Mouse (Mus musculus): ENCODE measurements around the gene Fam163a. TPM values are rescaled to one million over a fixed set of nuclear protein-coding genes. Genes with fewer than 3 reads are reported as not detected.

Fam163a gene
- total and polyA plus RNA-seq, 3 experiments: not detected

DNA sequence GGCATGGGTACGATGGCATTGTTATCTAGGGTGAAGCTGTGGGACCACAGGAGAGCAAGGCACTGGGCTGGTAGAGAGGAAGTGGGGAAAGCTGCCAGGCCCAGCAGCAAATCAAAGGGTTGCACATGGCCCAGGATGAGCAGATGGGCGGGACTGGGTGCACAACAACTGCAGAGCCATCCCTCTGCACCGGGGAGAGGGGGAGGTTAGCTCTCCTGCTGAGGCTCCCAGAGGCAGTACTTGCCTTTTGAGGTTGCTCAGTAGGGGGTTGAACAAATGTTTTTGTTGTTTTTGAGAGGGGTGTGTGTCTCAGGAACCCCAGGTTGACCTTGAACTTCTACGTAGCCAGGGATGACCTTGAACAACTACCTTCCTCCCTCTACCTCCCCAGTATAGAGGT, 128.4 kb downstream of the Fam163a start:
- H3K9ac ChIP-seq (ENCODE audit: control insufficient read depth, low read depth, low read length, poor library complexity, severe bottlenecking): no peak overlapping the region
- H3K79me2 ChIP-seq (ENCODE audit: control insufficient read depth, insufficient read depth, low read length, poor library complexity): no peaks in the 10 kb centered on the region
- H3K4me3 ChIP-seq (ENCODE audit: control insufficient read depth in 1 of 2, insufficient read depth in 1 of 2, low read depth in 2 of 2, low read length in 2 of 2): no peak overlapping the region
- H3K4me1 ChIP-seq (ENCODE audit: control insufficient read depth in 1 of 2, insufficient read depth in 2 of 2, low read length in 2 of 2): peaks cover 0 to 5% of the 10 kb centered on the region in 2 experiments; a peak in 1 of 4 replicates
- no peaks in the 10 kb centered on the region for H3K36me3 ChIP-seq (ENCODE audit: control insufficient read depth in 1 of 2, insufficient read depth in 2 of 2, low read length in 2 of 2)
- TF ChIP-seq NELFE (IDR thresholded peaks at IDR 0.05; ENCODE audit: low read depth, low read length) (no peak), TBP (IDR thresholded peaks at IDR 0.05; ENCODE audit: low read depth, low read length) (no peak), EP300 (IDR thresholded peaks at IDR 0.05; ENCODE audit: low read depth in 1 of 2, low read length in 2 of 2) (no peak), NRF1 (IDR thresholded peaks at IDR 0.05; ENCODE audit: insufficient read depth, low read depth, low read length, poor library complexity, severe bottlenecking) (no peak), ZKSCAN1 (IDR thresholded peaks at IDR 0.05; ENCODE audit: low read depth, low read length) (no peak), POLR2AphosphoS5 (IDR thresholded peaks at IDR 0.05; ENCODE audit: borderline replicate concordance, low read depth, low read length) (no peak), RAD21 (IDR thresholded peaks at IDR 0.05; ENCODE audit: low read depth, low read length) (no peak), MAZ (IDR thresholded peaks at IDR 0.05; ENCODE audit: low read depth, low read length) (no peak), TAL1 (IDR thresholded peaks at IDR 0.05; ENCODE audit: low read length) (no peak), CTCF (IDR thresholded peaks at IDR 0.05 in 2 of 3, conservative IDR thresholded peaks at IDR 0.05 in 1 of 3; ENCODE audit: control insufficient read depth in 1 of 3, insufficient read depth in 1 of 3, low read depth in 2 of 3, low read length in 3 of 3, poor library complexity in 1 of 3, severe bottlenecking in 1 of 3) (no peak), MEF2A (IDR thresholded peaks at IDR 0.05; ENCODE audit: extremely low read depth, insufficient replicate concordance, low read depth, low read length, poor library complexity, severe bottlenecking) (no peak), ETS1 (IDR thresholded peaks at IDR 0.05; ENCODE audit: low read depth, low read length) (no peak), JUND (IDR thresholded peaks at IDR 0.05; ENCODE audit: low read depth, low read length) (no peak), ZC3H11A (IDR thresholded peaks at IDR 0.05; ENCODE audit: low read depth, low read length) (no peak), ELF1 (IDR thresholded peaks at IDR 0.05; ENCODE audit: low read depth, low read length) (no peak)
- no peak overlapping the region for H3K27ac ChIP-seq (ENCODE audit: control insufficient read depth, low read depth, low read length)
- peak; percentile 51 for DNase-seq (ENCODE audit: low read depth, low spot score)
- no peaks in the 10 kb centered on the region for H3K9me3 ChIP-seq (replicated peaks; ENCODE audit: insufficient read depth, low read length)
- H3K27me3 ChIP-seq (ENCODE audit: control insufficient read depth in 1 of 2, insufficient read depth in 2 of 2, low read length in 2 of 2): no peaks in the 10 kb centered on the region

DNA sequence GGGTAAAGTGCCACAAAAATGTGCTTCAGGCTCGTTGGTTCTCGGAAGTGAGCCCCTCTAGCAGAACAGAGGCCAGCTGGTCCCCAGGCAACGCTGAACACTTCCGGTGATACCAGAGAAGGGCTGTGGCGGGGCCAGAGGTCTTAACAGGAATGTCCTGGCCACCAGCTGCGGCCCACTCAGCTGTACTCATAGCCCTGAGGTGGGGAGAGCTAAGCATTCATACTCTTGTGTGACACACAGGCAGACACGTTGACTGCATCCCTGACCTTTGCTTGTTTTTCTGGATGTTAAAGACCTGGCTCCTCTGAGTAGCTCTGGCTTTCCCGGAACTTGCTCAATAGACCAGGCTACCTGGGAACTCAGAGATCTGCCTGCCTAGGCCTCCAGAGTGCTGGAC, 130.3 kb downstream of the Fam163a start:
- H3K4me1 ChIP-seq (ENCODE audit: control insufficient read depth in 1 of 2, insufficient read depth in 2 of 2, low read length in 2 of 2): peaks cover 0 to 8% of the 10 kb centered on the region in 2 experiments; a peak in 2 of 4 replicates
- TF ChIP-seq TAL1 (IDR thresholded peaks at IDR 0.05; ENCODE audit: low read length): no peak
- no peak for TF ChIP-seq CHD2 (IDR thresholded peaks at IDR 0.05; ENCODE audit: low read length)
- TF ChIP-seq USF1 (IDR thresholded peaks at IDR 0.05; ENCODE audit: low read depth, low read length): no peak
- no peak for TF ChIP-seq USF2 (IDR thresholded peaks at IDR 0.05; ENCODE audit: borderline replicate concordance in 1 of 2, insufficient read depth in 1 of 2, low read depth in 1 of 2, low read length in 2 of 2)
- no peak for TF ChIP-seq ZC3H11A (IDR thresholded peaks at IDR 0.05; ENCODE audit: low read depth, low read length)
- no peak for TF ChIP-seq NELFE (IDR thresholded peaks at IDR 0.05; ENCODE audit: low read depth, low read length)
- TF ChIP-seq ETS1 (IDR thresholded peaks at IDR 0.05; ENCODE audit: low read depth, low read length): no peak
- no peak for TF ChIP-seq NRF1 (IDR thresholded peaks at IDR 0.05; ENCODE audit: insufficient read depth, low read depth, low read length, poor library complexity, severe bottlenecking)
- no peak for TF ChIP-seq ZKSCAN1 (IDR thresholded peaks at IDR 0.05; ENCODE audit: low read depth, low read length)
- TF ChIP-seq CTCF (IDR thresholded peaks at IDR 0.05 in 2 of 3, conservative IDR thresholded peaks at IDR 0.05 in 1 of 3; ENCODE audit: control insufficient read depth in 1 of 3, insufficient read depth in 1 of 3, low read depth in 2 of 3, low read length in 3 of 3, poor library complexity in 1 of 3, severe bottlenecking in 1 of 3): no peak
- TF ChIP-seq EP300 (IDR thresholded peaks at IDR 0.05; ENCODE audit: low read depth in 1 of 2, low read length in 2 of 2): no peak
- no peak for TF ChIP-seq MAFK (IDR thresholded peaks at IDR 0.05; ENCODE audit: borderline replicate concordance, low read depth, low read length)
- TF ChIP-seq BHLHE40 (IDR thresholded peaks at IDR 0.05; ENCODE audit: borderline replicate concordance, low read depth, low read length): no peak
- TF ChIP-seq GABPA (IDR thresholded peaks at IDR 0.05; ENCODE audit: low read depth, low read length): no peak
- no peak for TF ChIP-seq CHD1 (IDR thresholded peaks at IDR 0.05; ENCODE audit: low read depth, low read length)
- TF ChIP-seq ZMIZ1 (IDR thresholded peaks at IDR 0.05; ENCODE audit: low read depth, low read length): no peak
- H3K36me3 ChIP-seq (ENCODE audit: control insufficient read depth in 1 of 2, insufficient read depth in 2 of 2, low read length in 2 of 2): peaks cover 0 to 2% of the 10 kb centered on the region in 2 experiments; a peak in 2 of 4 replicates
- H3K9ac ChIP-seq (ENCODE audit: control insufficient read depth, low read depth, low read length, poor library complexity, severe bottlenecking): no peak overlapping the region
- H3K4me3 ChIP-seq (ENCODE audit: control insufficient read depth in 1 of 2, insufficient read depth in 1 of 2, low read depth in 2 of 2, low read length in 2 of 2): no peak overlapping the region
- H3K27ac ChIP-seq (ENCODE audit: control insufficient read depth, low read depth, low read length): no peak overlapping the region
- no peaks in the 10 kb centered on the region for H3K27me3 ChIP-seq (ENCODE audit: control insufficient read depth in 1 of 2, insufficient read depth in 2 of 2, low read length in 2 of 2)
- no peaks in the 10 kb centered on the region for H3K79me2 ChIP-seq (ENCODE audit: control insufficient read depth, insufficient read depth, low read length, poor library complexity)
- no peak for DNase-seq (ENCODE audit: low read depth, low spot score)
- no peaks in the 10 kb centered on the region for H3K9me3 ChIP-seq (replicated peaks; ENCODE audit: insufficient read depth, low read length)
